Mouse (Mus musculus) C2C12 (cell line): ENCODE results near the gene Nsd2.

Experiments used
- CEBPB ChIP-seq: IDR thresholded peaks from one replicate; pipeline ENCODE4 v1.6.1; 2011; ENCODE audit warnings: low read depth, mild to moderate bottlenecking, control low read depth, moderate library complexity
- CTCF ChIP-seq: IDR thresholded peaks from one replicate; pipeline ENCODE4 v1.5.1; 2011; ENCODE audit not compliant: control insufficient read depth, insufficient read depth, insufficient read length
- MAX ChIP-seq: IDR thresholded peaks from one replicate; pipeline ENCODE4 v1.6.1; 2011; ENCODE audit warnings: mild to moderate bottlenecking, control low read depth
- MYOD1 ChIP-seq: IDR thresholded peaks from one replicate; pipeline ENCODE4 v1.6.1; 2011; ENCODE audit warnings: low read depth; ENCODE audit not compliant: control insufficient read depth, insufficient read length
- USF1 ChIP-seq: IDR thresholded peaks from one replicate; pipeline ENCODE4 v1.6.1; 2011; ENCODE audit warnings: low read depth, mild to moderate bottlenecking, control low read depth, moderate library complexity

GRCm38 (mm10) chr5:33900101-33900500, 79.6 kb downstream of the Nsd2 start:
- TF ChIP-seq CTCF (no peak), CEBPB (no peak), MAX (no peak), MYOD1 (no peak), USF1 (no peak)
